Mouse (Mus musculus) kidney, embryonic 15.5 days (tissue): ENCODE measurements around the gene Nos1ap. TPM values are rescaled to one million over a fixed set of nuclear protein-coding genes. Genes with fewer than 3 reads are reported as not detected.

Experiments
- ATAC-seq: fragments of 200-750 bp; cut with Nextera tagmentation; replicated peaks from 2 replicates; pipeline ENCODE4 v1.8.0; 2017; ENCODE audit warnings: moderate TSS enrichment; ENCODE audit not compliant: low FRiP score
- H3K27ac ChIP-seq: fragments of 300-500 bp; sonication (generic); 2 replicates; pipeline ENCODE4 v1.5.1; 2015; ENCODE audit warnings: mild to moderate bottlenecking, inconsistent platforms
- H3K27me3 ChIP-seq: fragments of 300-500 bp; sonication (generic); 2 replicates; pipeline ENCODE4 v1.6.1; 2015; ENCODE audit warnings: inconsistent platforms
- H3K36me3 ChIP-seq: fragments of 300-500 bp; sonication (generic); 2 replicates; pipeline ENCODE4 v1.6.1; 2015; ENCODE audit warnings: inconsistent platforms
- H3K4me1 ChIP-seq: fragments of 300-500 bp; sonication (generic); 2 replicates; pipeline ENCODE4 v1.6.1; 2015; ENCODE audit warnings: inconsistent platforms
- H3K4me2 ChIP-seq: fragments of 300-500 bp; sonication (generic); 2 replicates; pipeline ENCODE4 v1.6.1; 2015; ENCODE audit warnings: moderate library complexity, mild to moderate bottlenecking, inconsistent platforms
- H3K4me3 ChIP-seq: fragments of 300-500 bp; sonication (generic); replicated peaks from 2 replicates; pipeline ENCODE4 v1.5.1; 2015; ENCODE audit warnings: mild to moderate bottlenecking, inconsistent platforms
- H3K9ac ChIP-seq: fragments of 300-500 bp; sonication (generic); 2 replicates; pipeline ENCODE4 v1.6.1; 2015; ENCODE audit warnings: mild to moderate bottlenecking, inconsistent platforms
- H3K9me3 ChIP-seq: fragments of 300-500 bp; sonication (generic); replicated peaks from 2 replicates; pipeline ENCODE4 v1.6.1; 2016; ENCODE audit warnings: inconsistent platforms
- WGBS: fragments of 180-500 bp; shearing (Covaris S2); methylation state at CpG from one replicate; pipeline ENCODE4 v1.1.7; 2015; ENCODE audit warnings: mixed read lengths; 5-methylcytosine and 5-hydroxymethylcytosine counted together
- polyA plus RNA-seq: library from polyadenylated mRNA; unstranded; fragments of >200 nt; fragmentation: Nextera tagmentation; extraction: Ambion mirVana; gene quantifications from 2 replicates; pipeline ENCODE4 v1.2.1, GENCODE M21; 2015

The Nos1ap gene
- polyA plus RNA-seq, 1 experiment from 2014 or later = 18.2 TPM

GRCm38 (mm10) chr1:170282415-170283129, 307.1 kb downstream of the Nos1ap start:
- Histone ChIP-seq H3K27me3 (no peaks in the 10 kb centered on the region), H3K4me2 (no peak overlapping the region), H3K4me1 (no peaks in the 10 kb centered on the region), H3K4me3 (no peak overlapping the region), H3K36me3 (no peaks in the 10 kb centered on the region), H3K9ac (no peak overlapping the region), H3K9me3 (no peaks in the 10 kb centered on the region), H3K27ac (no peak overlapping the region)
- ATAC-seq = no peak
- WGBS = 73% methylated on average over 4 of the region's 4 CpGs

- Histone ChIP-seq H3K9ac (no peak within 1 kb of the TSS), H3K36me3 (no peaks in the 10 kb centered on the region), H3K27me3 (no peaks in the 10 kb centered on the region), H3K4me1 (no peaks in the 10 kb centered on the region), H3K27ac (no peak within 1 kb of the TSS), H3K4me2 (no peak within 1 kb of the TSS), H3K4me3 (no peak within 1 kb of the TSS), H3K9me3 (no peaks in the 10 kb centered on the region)
- no peak for ATAC-seq
- WGBS = 72% methylated on average over 3 of the region's 3 CpGs
These were observed 312.6 kb downstream of the Nos1ap start, which contains the start of gene Sh2d1b1 for GRCm38 (mm10) chr1:170277016-170277415. TSS of gene Sh2d1b1 (plus strand) at chr1:170277320.

- H3K4me2 ChIP-seq = no peak overlapping the region
- no peaks in the 10 kb centered on the region for H3K27me3 ChIP-seq
- ATAC-seq = no peak
These were observed 316.4 kb downstream of the Nos1ap start for GRCm38 (mm10) chr1:170273252-170273651.

GRCm38 (mm10) chr1:170270696-170271095, 319.0 kb downstream of the Nos1ap start:
- Histone ChIP-seq H3K4me1 (no peaks in the 10 kb centered on the region), H3K9ac (no peak overlapping the region), H3K4me2 (no peak overlapping the region), H3K9me3 (peaks cover 7% of the 10 kb centered on the region; the same call in 1 of the 2 replicates), H3K36me3 (no peaks in the 10 kb centered on the region), H3K27me3 (no peaks in the 10 kb centered on the region), H3K4me3 (no peak overlapping the region), H3K27ac (no peak overlapping the region)
- 66% methylated on average over 4 of the region's 4 CpGs for WGBS
- ATAC-seq = no peak

More at GRCm38 (mm10) chr1:170273252-170273651, 316.4 kb downstream of the Nos1ap start:
- H3K9me3 ChIP-seq = 0 out of 2 replicates have a peak, but pooled peaks cover 2% of the 10 kb centered on the region
- no peaks in the 10 kb centered on the region for H3K36me3 ChIP-seq
- no peak overlapping the region for H3K4me3 ChIP-seq
- H3K9ac ChIP-seq = no peak overlapping the region
- no peak overlapping the region for H3K27ac ChIP-seq
- H3K4me1 ChIP-seq = no peaks in the 10 kb centered on the region

GRCm38 (mm10) chr1:170270281-170270680, 319.4 kb downstream of the Nos1ap start:
- H3K4me2 ChIP-seq = no peak overlapping the region
- H3K9me3 ChIP-seq = peaks cover 7% of the 10 kb centered on the region; the same call in 1 of the 2 replicates
- no peaks in the 10 kb centered on the region for H3K4me1 ChIP-seq
- H3K36me3 ChIP-seq = no peaks in the 10 kb centered on the region
- no peak overlapping the region for H3K4me3 ChIP-seq
- no peak for ATAC-seq
- 83% methylated on average over 6 of the region's 6 CpGs for WGBS
- H3K27me3 ChIP-seq = no peaks in the 10 kb centered on the region
- no peak overlapping the region for H3K27ac ChIP-seq
- H3K9ac ChIP-seq = no peak overlapping the region

GRCm38 (mm10) chr1:170255560-170255910, 334.1 kb downstream of the Nos1ap start:
- peak overlapping the region; percentile 71 for H3K4me2 ChIP-seq
- no peaks in the 10 kb centered on the region for H3K9me3 ChIP-seq
- peak overlapping the region; percentile 67 for H3K4me3 ChIP-seq
- H3K27me3 ChIP-seq = no peaks in the 10 kb centered on the region
- H3K4me1 ChIP-seq = peaks cover 2% of the 10 kb centered on the region; the same call in 1 of the 2 replicates
- ATAC-seq = peak; percentile 95
- no peaks in the 10 kb centered on the region for H3K36me3 ChIP-seq
- H3K9ac ChIP-seq = peak overlapping the region; percentile 69
- peak overlapping the region; percentile 60 for H3K27ac ChIP-seq
- WGBS = 6% methylated on average over 32 of the region's 32 CpGs

GRCm38 (mm10) chr1:170254893-170255559, 334.6 kb downstream of the Nos1ap start:
- Histone ChIP-seq H3K27me3 (0 out of 2 replicates have a peak, but pooled peaks cover 3% of the 10 kb centered on the region), H3K4me2 (peak overlapping the region; percentile 71), H3K27ac (peak overlapping the region; percentile 60), H3K9me3 (no peaks in the 10 kb centered on the region), H3K4me1 (peaks cover 2% of the 10 kb centered on the region; the same call in 1 of the 2 replicates), H3K9ac (peak overlapping the region; percentile 69), H3K4me3 (peak overlapping the region; percentile 67), H3K36me3 (no peaks in the 10 kb centered on the region)
- peak; percentile 25; the same call in 1 of the 2 replicates for ATAC-seq
- WGBS = 34% methylated on average over 30 of the region's 30 CpGs

Other genes with a start within 250 kb of the Nos1ap start
- 10.9 and 12.0 TPM in 2 replicates for gene Olfml2b, start 54.7 kb upstream of the Nos1ap start, polyA plus RNA-seq